Mouse (Mus musculus) urinary bladder, postnatal 10 days (tissue): Measurements from ENCODE around the gene Serpina11.

Experiments
- DNase-seq: peaks from one replicate; pipeline ENCODE4 v3.0.0; 2022; ENCODE audit warnings: low spot score

The Serpina11 gene

GRCm38 (mm10) chr12:103989857-103990256 lies at the start of gene Serpina11:
TSS of gene Serpina11 (minus strand) at chr12:103989957.
- no peak for DNase-seq

DNA sequence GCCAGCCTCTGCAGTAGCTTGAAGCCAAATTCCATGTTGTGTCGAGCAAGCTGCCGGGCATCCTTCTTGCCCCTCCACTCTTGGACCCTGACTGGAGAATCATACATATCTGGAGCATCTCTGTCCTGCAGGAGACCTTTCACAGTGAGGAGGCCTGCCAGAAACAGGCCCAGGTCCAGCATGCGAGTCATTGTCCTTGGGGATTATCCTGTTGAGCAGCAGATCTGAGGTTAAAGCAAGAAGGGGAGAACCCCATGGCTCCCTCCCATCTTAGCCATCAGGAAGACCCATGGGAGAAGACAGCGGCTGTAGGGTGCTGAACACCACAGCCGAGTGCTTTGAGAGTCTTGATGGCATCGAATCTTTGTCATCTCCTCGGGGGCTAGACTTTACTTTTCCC lies 48.4 kb upstream of the Serpina11 start:
- no peak for DNase-seq

GRCm38 (mm10) chr12:104033752-104034151 lies 44.0 kb upstream of the Serpina11 start:
- DNase-seq = no peak

GRCm38 (mm10) chr12:104029986-104030385 lies 40.2 kb upstream of the Serpina11 start:
- DNase-seq = no peak

DNA sequence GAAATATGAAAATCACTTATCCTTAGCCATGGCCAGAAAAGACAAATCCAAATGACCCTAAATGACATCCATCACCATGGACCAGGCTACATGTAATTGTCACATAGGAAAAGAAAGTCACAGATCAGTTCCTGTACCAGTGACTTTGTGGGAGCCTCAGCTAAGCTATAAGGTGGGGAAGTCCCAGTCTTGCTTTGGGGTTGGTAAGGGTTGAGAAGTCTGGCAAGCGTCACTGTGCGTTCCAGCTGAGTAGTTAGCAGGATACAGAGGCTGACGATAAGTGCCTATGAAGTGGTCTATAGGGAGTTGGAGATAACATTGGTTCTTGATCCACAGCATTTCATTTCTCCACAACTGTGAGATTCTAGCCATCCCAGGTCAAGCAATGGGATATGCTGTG lies 25.5 kb upstream of the Serpina11 start:
- DNase-seq = no peak

DNA sequence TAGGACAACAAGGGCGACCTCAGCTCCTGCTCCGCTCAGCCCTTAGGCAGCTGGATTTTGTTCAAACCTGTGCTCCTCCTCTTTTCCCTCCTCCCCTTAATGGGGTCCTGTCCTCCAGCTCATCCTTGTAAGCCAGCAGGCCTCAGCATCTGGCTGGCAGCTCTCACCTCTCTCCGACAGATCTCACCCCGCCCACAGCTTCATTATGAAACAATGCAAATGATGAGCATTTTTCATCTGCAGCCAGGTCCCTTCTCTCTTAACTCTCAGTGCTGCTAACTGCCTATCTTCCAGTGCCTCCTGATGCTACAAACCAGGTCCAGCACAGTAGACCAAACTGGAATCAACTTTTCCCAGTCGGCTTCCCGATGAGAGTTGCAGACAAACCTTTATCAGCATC lies 23.9 kb upstream of the Serpina11 start, which contains the start of gene Serpina9:
Gene Serpina9, minus strand, starts transcription at position 136 of the 400 bp plus-strand sequence.
- no peak for DNase-seq

DNA sequence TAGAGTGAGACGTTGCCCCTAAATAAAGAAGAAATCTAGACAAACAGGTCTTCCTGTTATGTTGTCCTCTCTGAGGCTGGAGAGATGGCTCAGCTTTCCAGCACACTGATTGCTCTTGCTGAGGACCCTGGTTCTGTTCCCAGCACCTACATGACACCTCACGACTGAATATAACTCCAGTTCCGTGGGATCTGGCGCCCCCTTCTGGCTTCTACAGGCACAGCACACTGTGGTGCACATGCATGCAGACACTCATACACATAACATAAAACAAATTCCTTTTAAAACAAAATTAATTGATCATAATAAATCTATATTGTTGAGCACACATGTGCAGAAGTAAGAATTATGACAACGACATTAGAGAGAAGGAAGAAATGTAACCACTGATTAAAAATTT lies 14.9 kb upstream of the Serpina11 start:
- DNase-seq = no peak

- no peak for DNase-seq
These were observed 13.5 kb upstream of the Serpina11 start for GRCm38 (mm10) chr12:104003238-104003612.

GRCm38 (mm10) chr12:104002569-104003237 lies 12.9 kb upstream of the Serpina11 start:
- DNase-seq = no peak

DNA sequence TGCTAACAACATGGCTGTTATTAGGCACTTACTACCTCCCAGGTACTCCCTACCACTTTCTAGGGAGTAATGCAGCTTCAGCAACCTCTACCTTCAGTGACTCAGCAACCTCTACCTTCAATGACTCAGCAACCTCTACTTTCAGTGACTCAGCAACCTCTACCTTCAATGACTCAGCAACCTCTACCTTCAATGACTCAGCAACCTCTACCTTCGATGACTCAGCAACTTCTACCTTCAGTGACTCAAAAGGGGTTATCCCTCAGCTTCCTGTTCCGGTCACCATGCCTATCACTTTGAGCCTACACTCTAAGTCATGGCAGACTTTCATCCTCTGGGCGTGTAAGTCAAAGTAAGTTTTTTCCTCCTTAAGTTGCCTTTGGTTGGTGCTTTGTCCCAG lies 10.8 kb upstream of the Serpina11 start:
- no peak for DNase-seq

GRCm38 (mm10) chr12:103999611-104000010 lies 9.9 kb upstream of the Serpina11 start:
- no peak for DNase-seq

DNA sequence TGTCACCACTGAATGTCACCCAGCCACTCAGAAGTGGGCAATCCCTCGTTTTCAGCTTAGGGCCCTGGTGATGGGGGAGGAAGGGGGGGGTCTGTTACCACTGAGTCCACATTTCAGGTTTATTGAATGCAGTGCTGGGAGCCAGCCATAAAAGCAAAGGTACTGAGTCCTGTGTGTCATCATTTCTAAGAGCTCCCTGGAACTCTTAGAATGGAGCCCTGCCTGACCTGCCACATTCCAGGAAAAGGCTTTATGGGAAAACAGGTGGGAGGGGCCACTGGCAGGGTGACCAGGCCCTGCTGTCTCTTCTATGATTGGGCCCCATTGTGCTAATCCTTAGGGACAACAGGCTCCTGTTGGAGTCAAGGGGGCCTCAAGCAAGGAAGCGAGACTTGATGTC lies 6.8 kb upstream of the Serpina11 start:
- DNase-seq = no peak

- DNase-seq = no peak
These were observed 5.7 kb upstream of the Serpina11 start for GRCm38 (mm10) chr12:103995292-103996072.

GRCm38 (mm10) chr12:103992945-103993344 lies 3.2 kb upstream of the Serpina11 start:
- no peak for DNase-seq

DNA sequence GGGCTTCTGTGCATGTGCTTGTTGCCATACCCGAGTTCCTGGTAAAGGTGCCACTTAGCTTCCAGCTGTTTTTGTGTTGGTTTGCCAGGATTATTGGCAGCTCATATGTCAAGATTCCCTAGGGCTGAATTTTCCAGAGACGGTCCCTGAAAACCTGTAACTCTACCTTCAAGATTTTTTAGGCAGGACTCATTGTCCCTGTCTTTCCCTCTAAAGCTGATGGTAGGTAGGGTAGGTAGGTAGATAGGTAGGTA lies 316 bp downstream of the Serpina11 start:
- DNase-seq = no peak

- DNase-seq = no peak
These were observed 823 bp downstream of the Serpina11 start for GRCm38 (mm10) chr12:103988754-103989513.

DNA sequence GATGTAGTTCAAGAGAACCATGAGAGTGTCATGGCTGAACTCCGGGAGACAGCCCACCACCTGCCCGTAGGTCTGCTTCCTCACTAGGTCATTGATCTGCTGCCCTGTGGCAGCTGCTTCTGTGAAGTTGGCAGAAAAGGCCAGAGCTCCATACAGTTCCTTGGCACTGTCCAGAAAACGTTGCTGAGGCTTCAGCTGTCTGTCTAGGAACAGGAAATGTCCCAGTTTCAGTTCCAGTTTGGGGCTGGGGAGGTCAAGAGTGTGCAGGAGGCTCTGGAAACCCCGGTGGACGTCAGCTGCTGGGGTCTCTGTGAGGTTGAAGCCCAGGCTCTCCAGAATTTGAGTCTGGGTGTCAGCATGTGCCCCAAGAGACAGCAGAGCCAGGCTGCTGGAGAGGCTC lies 3.9 kb downstream of the Serpina11 start:
- DNase-seq = no peak

- DNase-seq = no peak
These were observed 4.8 kb downstream of the Serpina11 start for GRCm38 (mm10) chr12:103984935-103985334.

- no peak for DNase-seq
These were observed 8.0 kb downstream of the Serpina11 start for GRCm38 (mm10) chr12:103981646-103982360.

DNA sequence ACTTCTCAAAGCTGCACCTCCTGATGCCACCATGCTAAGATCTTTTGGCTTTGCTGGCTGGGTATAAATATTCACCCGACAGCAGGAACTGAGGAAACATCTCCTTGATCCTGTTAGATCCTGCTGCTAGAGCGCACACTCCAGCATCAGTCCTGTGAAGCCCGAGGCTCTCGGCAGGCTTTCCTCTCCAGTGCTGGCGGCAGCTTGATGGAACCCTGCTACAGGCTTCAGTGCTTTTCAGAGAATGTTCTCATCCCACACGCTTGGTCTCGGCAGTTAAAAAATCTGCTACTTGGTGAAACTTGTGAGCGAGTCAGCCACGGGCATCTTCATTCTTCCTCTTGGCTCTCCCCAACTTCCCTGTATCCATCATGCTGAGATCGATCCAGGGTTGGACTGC lies 11.5 kb downstream of the Serpina11 start:
- DNase-seq = no peak

GRCm38 (mm10) chr12:103977846-103978245 lies 11.9 kb downstream of the Serpina11 start:
- DNase-seq = no peak

- DNase-seq = no peak
These were observed 12.7 kb downstream of the Serpina11 start for GRCm38 (mm10) chr12:103977060-103977459.
